Mouse (Mus musculus): ENCODE results near the gene Prss50. TPM values are rescaled to one million over a fixed set of nuclear protein-coding genes. Genes with fewer than 3 reads are reported as not detected.

Prss50 gene
- total RNA-seq, 2 experiments from 2014 or later = not detected

DNA sequence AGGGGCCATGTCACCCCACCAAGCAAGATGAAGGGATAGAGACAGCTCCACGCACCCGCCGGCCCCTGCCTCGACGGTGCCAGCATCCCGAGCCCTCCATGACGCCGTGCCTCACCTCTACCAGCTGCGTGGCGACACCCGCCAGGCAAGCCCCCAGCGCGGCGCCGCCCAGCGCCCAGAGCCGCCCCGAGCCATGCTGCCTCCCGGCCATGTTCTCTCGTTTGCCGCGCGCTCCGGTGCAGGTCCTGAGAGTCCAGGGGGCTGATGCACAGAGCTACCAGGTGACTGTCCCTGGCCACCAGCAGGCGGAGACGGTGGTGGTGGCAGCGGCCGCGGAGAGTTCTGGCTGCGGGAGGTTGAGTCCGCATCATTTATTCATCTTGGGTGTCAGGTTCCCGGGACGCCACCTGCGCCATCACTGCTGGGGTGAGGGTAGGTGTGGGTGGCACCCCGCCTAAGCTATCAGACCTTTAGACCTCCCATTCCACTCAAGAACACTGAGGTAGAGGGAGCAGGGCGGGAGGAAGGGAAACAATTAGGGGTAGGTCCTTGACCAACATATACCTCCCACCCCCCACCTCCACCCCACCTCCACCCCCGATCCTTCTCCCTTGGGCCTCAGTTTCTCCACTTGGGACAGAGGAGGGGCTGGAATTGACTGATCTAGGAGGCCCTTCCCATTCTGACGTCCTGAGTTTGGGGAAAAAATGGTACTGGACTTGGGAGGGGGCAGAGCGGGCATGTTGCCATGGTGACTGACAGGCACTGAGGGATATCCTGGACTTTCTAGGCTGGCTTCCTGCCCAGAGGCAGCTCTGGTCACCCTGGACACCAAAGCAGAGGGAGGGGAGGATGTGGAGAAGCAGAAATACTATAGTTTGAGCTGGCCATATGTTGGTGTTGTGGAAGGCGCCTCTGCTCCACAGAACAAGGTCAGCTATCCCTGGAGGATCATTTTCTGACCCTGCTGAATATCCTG lies 16.2 kb downstream of the Prss50 start:
- DNase-seq (ENCODE audit: low spot score in 2 of 2) = no peak

DNA sequence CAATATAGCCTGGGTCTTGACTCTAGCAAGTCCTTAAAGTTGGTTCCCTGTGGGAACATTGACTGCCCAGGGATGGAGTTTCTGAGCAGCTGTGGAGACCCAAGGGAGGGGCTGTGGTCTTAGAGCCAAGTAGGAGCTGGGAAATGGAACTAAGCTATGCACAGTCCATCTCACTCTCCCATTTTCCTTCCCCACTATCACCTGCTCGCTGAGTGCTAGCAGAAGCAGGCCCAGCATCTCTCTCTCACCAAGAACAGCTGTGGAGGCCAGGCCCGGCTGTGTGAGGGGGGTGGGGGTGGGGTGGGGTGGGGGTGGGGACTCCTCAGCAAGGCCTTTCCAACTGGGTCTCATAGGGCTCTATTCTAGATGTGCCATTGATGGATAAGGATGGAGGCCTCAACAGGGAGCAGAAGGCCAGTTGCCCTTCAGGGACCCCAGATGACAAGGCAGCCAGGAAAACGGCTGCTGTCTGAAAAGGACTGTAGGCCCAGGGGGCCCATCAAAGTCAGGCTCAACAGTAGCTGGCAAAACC lies 17.0 kb downstream of the Prss50 start:
- DNase-seq (ENCODE audit: low spot score in 2 of 2) = no peak

DNA sequence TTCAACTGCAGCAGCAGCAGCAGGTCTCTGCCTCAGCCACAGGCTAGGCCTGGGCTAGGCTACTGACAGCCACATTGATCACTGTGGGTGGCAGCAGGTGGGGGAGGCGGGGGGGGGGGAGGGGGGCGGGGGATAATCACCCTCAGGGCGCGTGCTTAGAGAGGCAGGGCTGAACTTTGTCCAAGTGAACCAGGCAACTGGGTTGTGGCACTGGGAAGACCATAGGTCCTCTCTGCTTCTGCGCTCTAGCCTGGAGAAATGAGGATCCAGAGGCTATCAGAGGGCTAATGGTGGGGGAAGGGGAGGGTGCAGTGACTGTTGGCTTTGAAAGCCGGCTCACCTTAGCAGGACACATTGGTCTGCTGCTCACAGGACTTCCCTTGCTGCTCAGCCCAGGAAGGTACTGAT lies 17.5 kb downstream of the Prss50 start:
- DNase-seq (ENCODE audit: low spot score in 2 of 2) = no peak

DNA sequence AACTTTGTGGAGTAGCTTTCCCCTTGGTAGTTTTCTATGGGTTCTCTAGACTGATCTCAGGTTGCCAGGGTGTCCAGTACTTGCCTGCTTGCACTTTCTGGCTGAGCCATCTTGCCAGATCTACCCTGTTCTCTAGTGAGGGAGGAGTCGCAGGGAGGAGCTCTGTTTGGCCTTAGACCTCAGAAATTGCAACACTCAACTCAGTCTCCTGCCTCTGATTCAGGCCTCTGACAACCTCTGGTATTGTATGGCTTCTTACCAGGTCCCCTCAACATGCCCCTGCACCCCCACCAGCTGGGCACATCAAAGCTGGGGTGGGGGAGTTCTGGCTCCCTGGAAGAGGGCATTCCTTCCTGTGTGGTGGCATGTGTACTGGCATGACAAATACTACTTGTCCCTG lies 19.6 kb downstream of the Prss50 start:
- DNase-seq (ENCODE audit: low spot score in 2 of 2) = no peak

DNA sequence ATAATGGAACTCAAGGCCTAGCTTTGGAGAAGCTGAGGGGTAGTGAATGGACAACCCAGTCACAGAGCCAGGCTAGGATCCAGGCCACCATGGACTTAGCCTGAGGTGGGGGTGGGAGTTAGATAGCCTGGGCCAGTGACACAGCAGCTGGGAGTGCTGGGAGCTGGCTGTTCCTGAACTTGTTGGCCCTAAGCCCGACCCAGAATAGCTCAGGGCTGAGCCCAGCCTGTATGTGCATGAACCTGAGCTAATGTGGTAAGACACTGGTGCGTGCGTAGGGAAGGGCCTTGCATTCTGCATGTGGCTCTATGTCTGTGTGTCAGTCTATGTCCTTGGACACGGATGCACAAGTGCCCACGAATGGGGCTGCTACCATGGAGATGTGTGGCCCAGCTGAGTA lies 20.1 kb downstream of the Prss50 start:
- DNase-seq (ENCODE audit: low spot score in 2 of 2) = peak; percentile 46 to 75

DNA sequence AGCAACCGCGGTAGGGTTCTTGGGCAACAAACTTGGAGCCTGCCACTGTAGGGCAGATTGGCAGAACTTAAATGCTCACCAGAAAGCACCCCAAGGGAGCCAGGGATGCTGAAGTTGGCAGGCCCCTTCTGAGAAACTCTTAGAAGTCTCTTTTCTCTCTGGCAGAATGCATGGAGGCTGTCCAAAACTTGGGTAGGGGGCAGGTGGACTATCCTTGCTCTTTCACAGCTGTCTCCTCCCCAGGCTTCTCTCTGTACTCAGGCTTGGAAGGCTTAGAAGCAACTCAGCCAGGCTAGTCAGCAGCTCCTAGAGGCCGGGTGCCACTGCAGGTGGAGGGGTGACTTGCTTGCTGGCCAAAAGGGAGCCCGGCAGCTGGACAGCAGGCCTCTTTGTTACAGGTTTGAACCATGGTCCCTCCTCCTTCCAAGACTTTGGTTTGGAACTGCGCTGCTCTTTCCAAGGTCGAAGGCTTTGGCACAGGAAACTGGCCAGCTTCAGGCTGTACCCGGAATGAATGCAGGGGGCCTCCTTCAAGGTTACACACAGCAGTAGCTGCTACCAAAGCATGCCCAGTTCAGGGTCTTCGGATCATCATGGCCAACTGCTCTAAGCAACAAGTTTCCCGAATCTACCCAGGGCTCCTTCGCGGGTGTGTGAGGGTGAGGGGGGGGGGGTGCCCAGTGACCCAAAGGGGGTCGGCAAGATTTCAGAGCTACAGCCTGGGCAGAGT lies 21.6 kb downstream of the Prss50 start, which contains the start of gene Als2cl:
Gene Als2cl, plus strand, starts transcription at position 680 of the 730 bp plus-strand sequence.
- no peak for DNase-seq (ENCODE audit: low spot score in 2 of 2)

GRCm38 (mm10) chr9:110879998-110880561 lies 22.3 kb downstream of the Prss50 start, which contains the start of gene Tmie:
Gene Tmie (minus strand): TSS chr9:110880113.
- DNase-seq (ENCODE audit: low spot score in 2 of 2) = peak; percentile 30 to 62

DNA sequence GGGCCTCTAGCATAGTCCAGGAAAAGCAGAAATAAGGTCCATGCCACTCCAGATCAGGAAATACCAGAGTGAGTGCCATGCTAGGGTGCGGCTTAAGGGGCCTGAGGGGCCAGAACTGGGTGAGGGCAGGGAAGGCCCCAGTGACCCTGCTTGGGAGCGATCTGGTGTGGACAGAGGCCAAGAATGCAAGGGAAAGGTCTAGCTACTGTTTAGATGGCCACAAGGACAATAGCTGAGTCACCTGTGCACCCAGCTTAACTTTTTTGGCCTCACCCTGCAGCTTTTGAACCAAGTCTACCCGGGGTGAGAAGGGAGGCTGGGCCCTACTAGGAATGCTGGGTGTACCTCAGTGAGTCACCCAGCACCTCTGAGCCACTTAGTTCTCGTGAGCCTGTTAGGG lies 23.0 kb downstream of the Prss50 start:
- DNase-seq (ENCODE audit: low spot score in 2 of 2) = no peak

DNA sequence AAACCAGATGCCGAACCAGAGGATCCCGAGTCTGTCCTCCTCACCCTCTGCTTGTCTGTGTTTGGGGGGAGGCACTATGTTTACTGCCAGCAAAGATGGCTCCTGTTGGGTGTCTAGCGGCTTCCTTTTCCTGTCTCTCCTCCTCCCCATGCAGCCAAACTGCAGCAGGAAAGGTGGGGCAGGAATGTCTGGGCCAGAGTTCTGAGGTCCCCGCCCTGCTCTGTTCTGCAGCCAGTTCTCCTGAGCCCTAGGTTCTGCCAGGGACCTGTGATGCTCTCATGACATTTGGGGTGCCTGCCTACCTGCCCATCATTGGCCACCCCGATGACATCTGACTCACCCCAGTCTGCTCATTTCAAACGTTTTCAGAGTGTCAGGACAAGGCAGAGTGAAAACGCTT lies 24.2 kb downstream of the Prss50 start:
- DNase-seq (ENCODE audit: low spot score in 2 of 2) = no peak

- no peak for DNase-seq (ENCODE audit: low spot score in 2 of 2)
Observed at GRCm38 (mm10) chr9:110887388-110888303, 29.9 kb downstream of the Prss50 start.

DNA sequence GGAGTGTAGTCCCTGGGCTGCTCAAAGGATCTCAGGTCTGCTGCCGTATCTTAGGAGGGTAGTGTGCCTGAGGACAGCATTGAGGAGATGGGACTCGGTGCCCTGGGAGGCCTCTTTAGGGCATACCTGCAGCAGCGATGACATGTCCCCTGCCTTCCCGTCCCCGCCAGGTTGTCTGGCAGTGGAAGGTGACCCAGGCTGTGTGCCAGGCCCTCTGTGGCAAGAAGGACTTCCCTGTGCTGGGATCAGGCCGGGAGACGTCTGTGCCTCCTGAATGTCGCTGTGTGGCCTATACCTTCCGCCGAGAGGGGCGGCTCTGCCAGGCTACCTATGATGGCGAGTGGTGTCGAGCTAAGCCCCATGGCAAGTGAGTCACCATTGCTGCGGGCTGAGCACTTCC lies 31.2 kb downstream of the Prss50 start:
- no peak for DNase-seq (ENCODE audit: low spot score in 2 of 2)

- no peak for DNase-seq (ENCODE audit: low spot score in 2 of 2)
Observed at GRCm38 (mm10) chr9:110890026-110890783, 32.4 kb downstream of the Prss50 start.

DNA sequence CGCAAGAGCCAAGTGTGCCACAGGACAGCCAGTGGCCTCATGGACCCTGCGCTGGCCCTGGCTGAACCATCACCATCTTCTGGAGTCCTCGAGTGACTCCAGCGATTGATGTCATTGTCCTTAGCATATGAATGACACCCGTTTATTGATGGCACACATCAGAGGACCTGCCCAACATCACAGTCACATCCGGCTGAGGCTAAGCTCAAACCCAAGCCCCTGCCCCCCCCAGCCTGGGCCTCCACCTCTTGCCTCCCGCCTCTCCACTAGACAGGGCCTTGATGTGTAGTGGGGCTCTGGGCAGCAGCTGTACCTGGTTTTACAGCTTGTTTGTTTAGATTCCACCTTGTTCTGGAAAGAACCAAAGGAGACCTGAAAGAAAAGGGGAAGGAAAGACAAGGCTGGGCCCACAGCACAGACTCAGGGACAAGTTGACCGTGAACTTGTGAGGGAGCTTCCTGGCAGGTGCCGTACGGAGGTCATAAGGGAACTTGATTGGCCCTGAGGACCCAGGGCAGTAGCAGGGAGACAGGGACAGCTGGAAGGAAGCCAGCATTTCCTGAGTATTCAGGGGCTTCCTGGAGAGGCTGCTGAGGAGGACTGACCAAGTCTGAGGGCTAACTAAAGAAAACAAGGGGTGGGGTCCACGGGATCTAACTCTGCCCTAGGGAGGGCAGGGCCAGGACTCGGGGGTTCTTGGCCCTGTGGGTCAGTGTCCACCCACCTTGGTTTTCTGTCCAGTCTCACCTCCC lies 33.5 kb downstream of the Prss50 start:
- DNase-seq (ENCODE audit: low spot score in 2 of 2) = no peak

DNA sequence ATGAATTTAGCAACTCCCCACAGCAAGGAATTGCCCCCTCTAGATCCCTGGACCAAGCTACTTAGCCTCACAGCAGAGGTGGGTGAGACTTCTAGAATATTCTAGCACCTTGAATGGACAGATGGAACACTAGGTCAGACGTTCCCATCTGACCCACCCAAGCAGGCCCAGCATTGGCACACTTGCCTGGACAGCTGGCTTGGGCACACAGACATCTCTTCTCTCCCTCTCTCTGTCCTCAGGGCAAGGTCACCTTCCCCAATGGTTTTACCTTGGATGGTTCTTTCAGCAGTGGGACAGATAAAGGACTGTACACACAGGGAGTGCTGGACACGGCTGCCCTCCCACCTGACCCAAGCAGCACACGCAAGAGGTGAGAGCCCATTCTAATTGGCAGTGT lies 34.8 kb downstream of the Prss50 start:
- DNase-seq (ENCODE audit: low spot score in 2 of 2) = no peak

DNA sequence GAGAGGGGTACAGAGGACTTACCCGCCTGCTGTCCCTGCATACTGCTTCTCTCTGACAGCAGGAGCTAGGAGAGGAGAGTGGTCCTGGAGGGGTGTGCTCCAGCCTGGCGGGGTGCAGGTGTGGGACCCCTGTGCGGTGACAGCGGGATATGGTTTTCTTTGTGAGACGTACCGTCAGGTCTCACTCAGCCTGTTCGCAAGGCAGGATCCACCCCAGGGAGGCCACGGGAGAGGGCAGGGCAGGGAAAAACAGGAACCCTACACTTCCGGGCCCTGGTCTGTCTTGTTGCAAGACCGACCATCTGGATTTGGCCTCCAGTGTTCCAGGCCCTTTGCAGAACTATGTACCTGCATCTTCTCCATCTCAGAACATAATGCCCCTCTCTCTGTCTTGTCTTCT lies 35.7 kb downstream of the Prss50 start:
- DNase-seq (ENCODE audit: low spot score in 2 of 2) = no peak

GRCm38 (mm10) chr9:110895507-110895906 lies 37.7 kb downstream of the Prss50 start:
- no peak for DNase-seq (ENCODE audit: low spot score in 2 of 2)

DNA sequence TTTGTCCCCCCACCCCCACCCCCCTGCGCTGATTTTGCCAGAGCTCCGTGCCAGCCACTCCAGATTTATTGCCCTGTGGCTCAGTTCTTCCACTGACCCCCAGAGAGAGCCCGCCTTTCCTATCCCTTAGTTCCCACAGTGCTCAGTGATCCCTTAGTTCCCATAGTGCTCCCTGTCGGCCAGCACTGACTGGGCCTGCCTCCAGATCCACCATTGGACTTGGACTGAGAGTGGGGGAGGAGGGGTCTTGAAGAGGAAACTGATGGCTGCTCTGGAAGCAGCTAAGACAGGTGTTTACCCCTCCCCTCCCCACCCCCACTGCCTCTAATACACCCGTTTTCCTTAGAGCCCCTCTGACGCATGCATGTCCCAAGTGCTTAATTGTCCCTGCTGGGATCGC lies 38.2 kb downstream of the Prss50 start:
- DNase-seq (ENCODE audit: low spot score in 2 of 2) = no peak

GRCm38 (mm10) chr9:110896595-110896994 lies 38.8 kb downstream of the Prss50 start:
- no peak for DNase-seq (ENCODE audit: low spot score in 2 of 2)

DNA sequence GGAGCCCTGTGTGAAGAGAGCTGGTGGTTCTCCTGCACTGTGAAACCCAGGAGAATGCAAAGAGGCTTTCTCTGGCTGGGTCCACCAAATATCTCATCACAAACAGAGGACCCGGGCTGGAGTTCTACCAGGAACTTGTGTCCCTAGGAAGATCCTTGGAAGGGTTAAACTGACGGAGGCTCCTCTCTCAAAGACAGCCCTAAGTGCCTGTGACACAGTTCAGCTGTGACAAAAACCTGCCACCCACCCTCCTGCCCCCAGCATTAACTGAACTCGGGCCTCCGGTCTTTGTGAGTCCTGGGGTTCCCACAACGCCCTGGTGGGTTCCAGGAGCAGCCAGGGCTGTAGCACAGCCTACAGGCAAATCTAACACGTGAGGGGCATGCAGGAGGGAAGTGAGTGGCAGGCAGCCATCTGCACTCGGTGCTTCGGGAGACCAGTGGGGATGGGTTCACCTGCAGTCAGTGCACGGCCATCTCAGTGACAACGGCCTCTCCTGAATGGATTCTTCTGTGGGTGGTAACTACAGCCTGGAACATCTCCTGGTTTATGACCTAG lies 41.8 kb downstream of the Prss50 start:
- no peak for DNase-seq (ENCODE audit: low spot score in 2 of 2)
